Mouse (Mus musculus) macrophage (primary cell): ENCODE measurements around the gene Il6st. TPM values are rescaled to one million over a fixed set of nuclear protein-coding genes. Genes with fewer than 3 reads are reported as not detected.

Source experiments
- H3K27ac ChIP-seq: fragments of 350-480 bp; formaldehyde crosslinking; 2 replicates; pipeline ENCODE4 v1.9.0; 2021
- H3K36me3 ChIP-seq: fragments of 350-480 bp; formaldehyde crosslinking; 2 replicates; pipeline ENCODE4 v1.9.0; 2021; ENCODE audit errors: inconsistent target
- H3K4me3 ChIP-seq: fragments of 350-480 bp; formaldehyde crosslinking; 2 replicates; pipeline ENCODE4 v1.9.0; 2021; ENCODE audit errors: inconsistent target
- H3K79me2 ChIP-seq: fragments of 350-480 bp; formaldehyde crosslinking; 2 replicates; pipeline ENCODE4 v1.9.0; 2021; ENCODE audit errors: inconsistent target
- WGBS: methylation state at CpG from one replicate; pipeline ENCODE4 v1.1.7; 2026; ENCODE audit warnings: inconsistent platforms; ENCODE audit not compliant: missing documents; 5-methylcytosine and 5-hydroxymethylcytosine counted together
- polyA plus RNA-seq: library from polyadenylated mRNA; stranded (reverse); fragments of 250-400 nt; gene quantifications from 3 replicates; pipeline ENCODE4 v1.2.4, GENCODE M21; 2018; ENCODE audit warnings: inconsistent platforms

Il6st gene
- polyA plus RNA-seq, 1 experiment from 2014 or later = 79.6 TPM

- 85% methylated on average over 6 of the region's 6 CpGs for WGBS
- no peak overlapping the region for H3K4me3 ChIP-seq
Observed at GRCm38 (mm10) chr13:112462411-112462987, 1.4 kb upstream of the Il6st start.

GRCm38 (mm10) chr13:112463337-112463802 is 500 bp upstream of the Il6st start:
- Histone ChIP-seq H3K4me3 (peak overlapping the region; percentile 34), H3K36me3 (no peaks in the 10 kb centered on the region), H3K27ac (peak overlapping the region; percentile 70), H3K79me2 (peaks cover 54% of the 10 kb centered on the region)
- 10% methylated on average over 17 of the region's 17 CpGs for WGBS

More at GRCm38 (mm10) chr13:112462411-112462987, 1.4 kb upstream of the Il6st start:
- H3K36me3 ChIP-seq = no peaks in the 10 kb centered on the region
- peaks cover 46% of the 10 kb centered on the region for H3K79me2 ChIP-seq
- no peak overlapping the region for H3K27ac ChIP-seq

- WGBS = 3% methylated on average over 18 of the region's 18 CpGs
- peaks cover 68% of the 10 kb centered on the region for H3K79me2 ChIP-seq
- no peaks in the 10 kb centered on the region for H3K36me3 ChIP-seq
- H3K4me3 ChIP-seq = peak overlapping the region; percentile 85
- H3K27ac ChIP-seq = peak overlapping the region; percentile 80
Observed at GRCm38 (mm10) chr13:112464626-112465287, 887 bp downstream of the Il6st start.

- H3K79me2 ChIP-seq = peaks cover 76% of the 10 kb centered on the region
- no peaks in the 10 kb centered on the region for H3K36me3 ChIP-seq
- 43% methylated on average over 2 of the region's 2 CpGs for WGBS
- H3K4me3 ChIP-seq = peak overlapping the region; percentile 85
- peak overlapping the region; percentile 80 for H3K27ac ChIP-seq
Observed at GRCm38 (mm10) chr13:112465585-112465984, 1.7 kb downstream of the Il6st start.

- WGBS = 74% methylated on average over 19 of the region's 19 CpGs
- Histone ChIP-seq H3K36me3 (no peaks in the 10 kb centered on the region), H3K27ac (no peak overlapping the region), H3K79me2 (peaks cover 84% of the 10 kb centered on the region), H3K4me3 (peak overlapping the region; percentile 85; the same call in 1 of the 2 replicates)
Observed at GRCm38 (mm10) chr13:112466136-112466945, 2.5 kb downstream of the Il6st start.

GRCm38 (mm10) chr13:112466946-112467255 is 3.0 kb downstream of the Il6st start:
- Histone ChIP-seq H3K4me3 (no peak overlapping the region), H3K27ac (no peak overlapping the region), H3K36me3 (no peaks in the 10 kb centered on the region), H3K79me2 (peaks cover 90% of the 10 kb centered on the region)
- 100% methylated on average over 3 of the region's 3 CpGs for WGBS

- H3K79me2 ChIP-seq = peaks cover 93% of the 10 kb centered on the region
- no peak overlapping the region for H3K4me3 ChIP-seq
- no peak overlapping the region for H3K27ac ChIP-seq
- 87% methylated on average over 9 of the region's 9 CpGs for WGBS
- no peaks in the 10 kb centered on the region for H3K36me3 ChIP-seq
Observed at GRCm38 (mm10) chr13:112467384-112467783, 3.5 kb downstream of the Il6st start.

- Histone ChIP-seq H3K79me2 (peaks cover 100% of the 10 kb centered on the region), H3K27ac (no peak overlapping the region), H3K36me3 (peaks cover 4% of the 10 kb centered on the region; the same call in 1 of the 2 replicates), H3K4me3 (no peak overlapping the region)
- WGBS = 97% methylated on average over 5 of the region's 5 CpGs
Observed at GRCm38 (mm10) chr13:112469491-112469890, 5.6 kb downstream of the Il6st start.

- WGBS = 95% methylated on average over 9 of the region's 9 CpGs
- no peak overlapping the region for H3K4me3 ChIP-seq
- H3K79me2 ChIP-seq = peaks cover 100% of the 10 kb centered on the region
- H3K27ac ChIP-seq = no peak overlapping the region
- H3K36me3 ChIP-seq = peaks cover 21% of the 10 kb centered on the region
Observed at GRCm38 (mm10) chr13:112471201-112471600, 7.3 kb downstream of the Il6st start.

GRCm38 (mm10) chr13:112472401-112473023 is 8.6 kb downstream of the Il6st start:
- Histone ChIP-seq H3K27ac (no peak overlapping the region), H3K79me2 (peaks cover 100% of the 10 kb centered on the region), H3K4me3 (no peak overlapping the region), H3K36me3 (peaks cover 33% of the 10 kb centered on the region)
- 95% methylated on average over 11 of the region's 19 CpGs for WGBS

- WGBS = 60% methylated on average over 19 of the region's 21 CpGs
- Histone ChIP-seq H3K79me2 (peaks cover 99% of the 10 kb centered on the region), H3K27ac (no peak overlapping the region), H3K36me3 (peaks cover 44% of the 10 kb centered on the region), H3K4me3 (no peak overlapping the region)
Observed at GRCm38 (mm10) chr13:112473757-112474755, 10.2 kb downstream of the Il6st start.

GRCm38 (mm10) chr13:112479032-112479431 is 15.2 kb downstream of the Il6st start:
- Histone ChIP-seq H3K4me3 (no peak overlapping the region), H3K36me3 (peaks cover 91% of the 10 kb centered on the region), H3K27ac (no peak overlapping the region), H3K79me2 (peaks cover 49% of the 10 kb centered on the region)
- WGBS = 89% methylated on average over 7 of the region's 7 CpGs

GRCm38 (mm10) chr13:112479926-112480325 is 16.1 kb downstream of the Il6st start:
- WGBS = 93% methylated on average over 15 of the region's 15 CpGs
- peaks cover 40% of the 10 kb centered on the region for H3K79me2 ChIP-seq
- peaks cover 91% of the 10 kb centered on the region for H3K36me3 ChIP-seq
- no peak overlapping the region for H3K27ac ChIP-seq
- H3K4me3 ChIP-seq = no peak overlapping the region
